Mouse (Mus musculus) ovary, adult 10 weeks (tissue): ENCODE data around the gene Igfbp5. TPM values are rescaled to one million over a fixed set of nuclear protein-coding genes. Genes with fewer than 3 reads are reported as not detected.

ENCODE experiments used
- polyA plus RNA-seq: library from polyadenylated mRNA; stranded (reverse); fragments of 350-450 nt; fragmentation: Illumina TruSeq; extraction: RNeasy Lipid Tissue Mini Kit (QIAGEN cat#74804); gene quantifications from one replicate; pipeline ENCODE4 v1.2.3, GENCODE M21; 2014

Gene Igfbp5
- 289 TPM for polyA plus RNA-seq

DNA sequence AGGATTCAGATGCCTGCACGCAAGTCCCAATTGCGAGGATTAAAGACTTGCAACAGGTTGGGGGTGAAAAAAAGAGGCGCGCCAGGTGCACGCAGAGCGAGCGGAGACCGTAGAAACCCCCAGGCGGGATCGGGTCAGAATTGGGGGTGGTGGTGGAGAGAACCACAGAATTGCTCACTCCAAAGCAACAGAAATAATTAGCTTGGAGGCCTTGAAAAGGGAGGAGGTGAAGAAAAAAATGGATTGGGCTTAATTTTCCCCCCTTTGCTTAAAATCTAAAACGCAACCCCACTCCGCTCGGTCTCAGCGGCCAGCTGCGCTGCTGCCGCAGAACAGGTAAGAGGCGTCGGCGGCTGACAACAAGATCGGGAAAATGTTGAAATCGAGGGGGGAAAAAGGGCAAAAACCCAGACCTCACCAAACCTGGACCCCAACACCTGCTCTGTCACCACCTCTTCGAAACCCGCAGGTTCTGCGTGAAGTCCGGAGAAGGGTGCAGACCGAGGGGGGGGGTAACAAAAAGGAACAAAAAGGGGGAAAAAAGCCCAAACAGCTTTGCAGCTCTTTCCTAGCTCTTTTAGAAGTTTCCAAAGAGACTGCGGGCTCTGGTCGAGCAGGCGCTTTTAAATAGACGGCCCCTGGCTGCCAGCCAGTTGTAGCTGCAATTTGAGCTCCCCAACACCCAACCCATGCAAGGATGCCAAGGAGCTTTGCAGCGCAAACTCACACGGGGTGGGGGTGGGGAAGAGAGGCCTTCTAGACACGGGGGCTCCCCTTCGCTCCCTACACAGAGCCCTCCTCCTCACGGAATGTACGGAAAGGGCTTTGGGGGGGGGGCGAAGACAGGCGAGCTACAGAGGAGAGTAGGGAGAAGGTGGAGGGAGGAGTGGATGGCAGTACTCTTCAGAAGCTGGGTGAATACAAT lies at the start of gene Igfbp5:
Gene Igfbp5 (minus strand): TSS at position 598 of the 925 bp plus-strand sequence.

DNA sequence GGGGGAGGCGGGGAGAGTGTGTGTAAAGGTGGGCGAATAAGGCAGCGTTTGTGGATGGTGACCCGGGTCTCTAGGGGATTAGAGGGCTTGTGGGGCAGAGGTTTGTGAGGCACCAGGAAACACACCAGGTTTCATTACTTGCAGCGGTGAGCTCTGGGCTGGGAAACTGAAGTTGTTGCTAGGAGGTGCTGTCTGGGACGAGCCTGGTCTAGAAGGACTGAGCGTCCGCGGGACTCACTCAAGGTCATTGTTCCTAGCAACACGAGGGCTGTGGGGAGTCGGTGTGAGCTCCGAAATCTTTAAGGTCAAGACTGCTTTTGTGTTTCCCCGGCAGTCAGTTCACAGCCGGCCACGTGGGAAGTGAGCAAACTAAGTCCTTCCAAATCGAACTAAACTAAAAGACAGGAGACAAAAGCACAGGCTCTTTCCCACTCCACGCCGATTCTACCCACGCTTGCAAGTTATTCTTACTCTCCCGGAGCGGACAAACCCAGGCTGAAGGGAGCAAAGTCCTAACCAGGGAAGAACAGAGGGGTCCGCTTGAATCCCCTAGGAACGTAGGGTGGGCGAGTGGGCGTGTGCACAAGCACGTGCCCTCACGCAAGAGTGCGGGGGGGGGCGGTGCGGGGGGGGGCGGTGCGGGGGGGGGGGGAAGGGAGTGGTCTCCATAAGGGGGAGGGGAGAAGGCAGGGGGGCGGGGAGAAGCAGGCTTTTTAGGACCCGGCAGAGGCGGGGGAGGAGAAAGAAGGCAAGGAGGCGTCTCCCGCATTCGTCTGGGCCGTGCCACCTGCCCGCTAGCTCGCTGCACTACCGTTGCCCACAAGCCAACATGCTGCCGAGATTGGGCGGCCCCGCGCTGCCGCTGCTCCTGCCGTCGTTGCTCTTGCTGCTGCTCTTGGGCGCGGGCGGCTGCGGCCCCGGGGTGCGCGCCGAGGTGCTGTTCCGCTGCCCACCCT lies 50.7 kb downstream of the Igfbp5 start, which contains the start of gene Igfbp2:
Gene Igfbp2 (plus strand): TSS at position 753 of the 956 bp plus-strand sequence.

Other genes with a start within 250 kb of the Igfbp5 start
- not detected for gene Ankar, start 174.3 kb downstream of the Igfbp5 start, polyA plus RNA-seq
- gene Rpl37a, start 163.6 kb downstream of the Igfbp5 start, polyA plus RNA-seq = 45.8 TPM
- 0.86 TPM for gene Igfbp2, start 50.4 kb downstream of the Igfbp5 start, polyA plus RNA-seq
- gene Tnp1, start 141.0 kb upstream of the Igfbp5 start, polyA plus RNA-seq = not detected